Mouse (Mus musculus) layer of hippocampus, postnatal 10 days (tissue): Measurements from ENCODE around the gene BC055324. TPM values are rescaled to one million over a fixed set of nuclear protein-coding genes. Genes with fewer than 3 reads are reported as not detected.

Source experiments
- total RNA-seq, 2 experiments: library from RNA; stranded (reverse); gene quantifications; 2 replicates each; pipeline ENCODE4 v1.2.3; 2021

Gene BC055324
- total RNA-seq, 2 experiments from 2014 or later = 2.0 to 2.3 TPM

Other genes with a start within 250 kb of the BC055324 start
- gene Kifap3, start 215.2 kb downstream of the BC055324 start, total RNA-seq = 100 to 1,000 TPM; 203 to 208 TPM
- 10 to 100 TPM; 21.6 to 22.8 TPM for gene Scyl3, start 65.7 kb downstream of the BC055324 start, total RNA-seq
- 1 to 10 TPM; 4.5 to 4.7 TPM for gene Mettl18, start 93 bp upstream of the BC055324 start, total RNA-seq
- gene Sele, start 53.4 kb upstream of the BC055324 start, total RNA-seq = not detected
- gene Sell, start 67.2 kb upstream of the BC055324 start, total RNA-seq = under 1 TPM in 1 of 2 experiments, not detected in 1; 0.16 TPM
- under 1 TPM in 1 of 2 experiments, not detected in 1; 0.16 TPM for gene Selp, start 120.5 kb upstream of the BC055324 start, total RNA-seq
- 1 to 10 TPM in 1 of 2 experiments, under 1 TPM in 1; 0.40 to 1.4 TPM for gene F5, start 157.0 kb upstream of the BC055324 start, total RNA-seq